Mouse (Mus musculus) adrenal gland, adult 8-10 months (tissue): Measurements from ENCODE around the gene Eif4a2. TPM values are rescaled to one million over a fixed set of nuclear protein-coding genes. Genes with fewer than 3 reads are reported as not detected.
A peak's percentile ranks its signal among the peaks of the same experiment; 100 is the strongest.

ENCODE experiments used
- DNase-seq: peaks from one replicate; pipeline ENCODE4 v3.0.0; 2022
- microRNA-seq, 2 experiments: library from miRNA; unstranded; fragments of <30 nt; microRNA quantifications; one replicate each; pipeline ENCODE4 v1.2.0; 2022
- total RNA-seq, 4 experiments: library from RNA; stranded (reverse); gene quantifications; 2 replicates each; pipeline ENCODE4 v1.2.4; 2022

The Eif4a2 gene
- total RNA-seq, 4 experiments from 2014 or later: 551 to 775 (median 679) TPM

DNA sequence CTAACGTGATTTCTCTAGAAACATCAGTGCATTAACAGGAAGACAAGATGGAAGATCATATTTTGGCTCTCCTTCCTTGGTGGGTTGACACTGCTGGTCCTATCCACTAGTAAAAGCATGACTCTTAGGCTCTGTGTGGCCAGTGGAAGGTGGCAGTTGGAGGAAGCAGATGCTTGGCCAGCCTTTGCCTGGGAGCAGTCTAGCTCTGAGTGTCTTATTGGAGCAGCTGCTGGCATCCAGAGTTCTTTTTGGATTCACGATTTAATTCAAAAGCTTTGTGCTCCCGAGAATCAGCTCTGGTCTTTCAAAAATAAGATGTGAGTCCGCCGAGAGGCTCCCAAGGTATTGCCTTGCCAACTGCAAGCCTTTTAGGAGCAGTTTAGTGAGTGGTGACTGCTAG is 38.0 kb downstream of the Eif4a2 start:
- DNase-seq: no peak

DNA sequence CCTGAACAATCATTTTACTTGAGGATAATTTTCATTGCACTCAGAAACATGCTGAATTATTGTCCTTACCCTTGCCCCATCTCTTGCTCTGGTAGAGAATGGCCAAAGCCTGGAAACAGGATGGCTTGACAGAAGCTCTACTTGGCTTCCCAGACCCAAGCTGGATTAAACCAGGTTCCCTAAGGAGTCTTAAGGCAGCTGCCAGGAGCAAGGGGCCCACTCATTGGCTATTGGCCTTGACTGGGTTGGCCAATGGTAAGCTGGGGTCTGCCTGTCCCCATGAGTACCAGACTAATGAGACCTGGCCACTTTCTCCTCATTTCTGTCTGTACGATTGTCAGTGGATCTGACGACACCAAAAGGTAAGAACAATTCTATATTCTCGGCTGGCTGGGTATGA is 39.0 kb downstream of the Eif4a2 start, which contains the start of gene Adipoq:
Gene Adipoq (plus strand): TSS at position 257 of the 400 bp plus-strand sequence.
- DNase-seq: no peak

DNA sequence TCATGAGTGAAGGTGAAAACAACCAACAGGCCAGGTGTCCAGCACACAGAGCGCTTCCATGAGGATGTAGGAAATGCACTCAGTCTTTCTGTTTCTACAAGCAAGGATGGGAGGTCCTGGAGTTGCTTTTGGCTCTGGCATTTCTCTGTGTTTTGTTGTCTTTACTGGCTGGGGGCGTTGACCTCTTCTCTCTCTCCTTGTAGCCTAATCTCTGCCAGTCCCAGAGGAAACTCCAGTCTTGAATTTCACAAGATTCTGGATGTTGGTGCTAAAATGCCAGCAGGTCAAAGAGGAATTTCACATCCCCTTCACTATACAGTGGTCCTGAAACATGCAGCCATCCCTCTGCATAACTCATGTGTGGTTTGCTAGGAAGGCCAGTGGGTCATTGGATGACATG is 41.7 kb downstream of the Eif4a2 start:
- no peak for DNase-seq

DNA sequence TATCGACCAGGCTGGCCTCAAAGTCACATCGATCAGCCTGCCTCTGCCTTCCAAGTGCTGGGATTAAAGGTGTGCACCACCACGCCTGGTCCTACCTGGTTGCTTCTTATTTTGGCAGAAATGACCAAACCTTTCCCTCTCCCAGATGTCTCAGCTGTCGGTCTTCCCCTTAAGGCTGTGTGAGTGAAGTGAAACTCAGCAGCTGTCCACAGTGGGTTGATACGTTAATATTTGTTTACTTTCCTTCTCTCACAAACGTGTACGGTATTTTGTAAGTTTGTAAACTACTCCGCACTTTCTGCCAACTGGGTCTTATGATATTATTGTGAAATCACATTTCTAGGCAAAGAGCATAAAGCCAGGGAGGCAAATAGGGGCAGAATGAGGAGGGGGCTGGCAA is 42.2 kb downstream of the Eif4a2 start:
- no peak for DNase-seq

DNA sequence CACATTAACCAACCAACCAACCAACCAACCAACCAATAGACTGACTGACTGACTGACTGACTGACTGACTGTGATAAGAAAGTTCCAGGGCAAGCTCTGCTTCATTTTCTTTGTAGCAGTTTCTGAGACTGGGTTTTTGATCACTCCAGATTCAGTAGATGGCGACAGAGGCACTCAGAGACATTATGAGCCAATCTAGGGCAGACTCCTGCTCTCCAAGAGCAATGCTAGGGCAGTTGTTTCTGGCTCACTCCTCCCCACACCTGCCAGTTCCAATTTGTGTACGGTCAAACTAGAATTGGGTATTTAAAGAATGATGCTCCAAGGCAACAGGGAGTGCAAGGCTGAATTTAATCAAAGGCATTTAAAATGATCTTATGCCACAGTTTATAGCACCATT is 44.2 kb downstream of the Eif4a2 start:
- peak; percentile 48 for DNase-seq

DNA sequence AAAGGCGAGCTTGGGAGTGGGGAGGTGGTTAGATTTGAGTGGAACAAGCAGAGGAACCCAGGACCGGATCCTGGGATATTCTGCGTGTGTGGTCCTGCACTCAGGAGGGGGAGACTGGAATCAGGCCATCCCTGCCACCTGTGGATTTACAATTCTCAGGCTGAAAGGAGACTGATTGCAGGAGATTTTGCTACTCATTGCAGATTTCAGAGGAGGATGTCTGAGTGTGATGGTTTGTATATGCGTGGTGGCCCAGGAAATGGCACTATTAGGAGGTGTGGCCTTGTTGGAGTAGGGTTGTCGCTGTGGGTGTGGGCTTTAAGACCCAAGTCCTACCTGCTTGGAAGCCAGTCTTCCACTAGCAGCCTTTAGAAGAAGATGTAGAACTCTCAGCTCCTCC is 47.0 kb downstream of the Eif4a2 start:
- no peak for DNase-seq

DNA sequence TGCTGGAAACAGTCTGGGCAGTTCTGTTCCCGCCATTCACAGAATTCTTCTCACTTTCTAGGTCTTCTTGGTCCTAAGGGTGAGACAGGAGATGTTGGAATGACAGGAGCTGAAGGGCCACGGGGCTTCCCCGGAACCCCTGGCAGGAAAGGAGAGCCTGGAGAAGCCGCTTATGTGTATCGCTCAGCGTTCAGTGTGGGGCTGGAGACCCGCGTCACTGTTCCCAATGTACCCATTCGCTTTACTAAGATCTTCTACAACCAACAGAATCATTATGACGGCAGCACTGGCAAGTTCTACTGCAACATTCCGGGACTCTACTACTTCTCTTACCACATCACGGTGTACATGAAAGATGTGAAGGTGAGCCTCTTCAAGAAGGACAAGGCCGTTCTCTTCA is 49.8 kb downstream of the Eif4a2 start:
- DNase-seq: no peak

DNA sequence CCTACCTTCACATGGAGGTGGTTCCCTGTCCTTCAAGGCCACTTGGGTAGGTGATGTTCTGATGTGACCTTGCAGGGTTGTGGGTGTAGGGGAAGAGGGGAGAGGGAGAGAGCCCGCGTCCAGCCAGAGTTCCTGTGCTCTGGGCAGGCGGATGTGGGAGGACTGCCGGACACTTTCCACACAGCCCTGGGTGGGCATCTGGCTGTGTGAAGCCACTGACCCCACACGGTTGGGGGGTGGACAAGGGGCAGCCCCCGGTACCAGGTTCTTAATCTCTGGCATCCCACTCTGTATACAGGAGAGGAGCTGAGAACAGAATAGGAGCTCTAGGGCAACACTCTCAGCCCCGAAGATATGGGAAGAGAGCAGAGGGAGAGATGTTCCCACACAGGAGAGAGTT is 51.0 kb downstream of the Eif4a2 start:
- DNase-seq: no peak

DNA sequence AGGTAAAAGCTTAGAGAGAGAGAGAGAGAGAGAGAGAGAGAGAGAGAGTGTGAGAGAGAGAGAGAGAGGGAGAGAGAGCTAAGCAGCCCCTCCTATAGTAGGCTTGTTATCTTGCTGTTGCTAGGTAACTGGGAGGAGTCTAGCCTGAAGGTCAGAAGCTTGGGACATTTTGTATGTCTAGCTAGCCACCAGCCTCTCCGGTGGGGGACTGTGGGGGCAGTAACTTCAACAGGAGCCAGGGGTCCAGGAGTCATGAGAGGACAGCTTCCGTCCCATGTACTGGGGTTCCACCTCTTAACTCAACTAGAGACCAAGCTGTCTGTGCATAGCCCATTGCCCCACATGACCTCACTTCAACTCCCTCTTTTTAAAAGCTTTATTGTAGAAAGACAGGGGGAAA is 51.7 kb downstream of the Eif4a2 start:
- no peak for DNase-seq

DNA sequence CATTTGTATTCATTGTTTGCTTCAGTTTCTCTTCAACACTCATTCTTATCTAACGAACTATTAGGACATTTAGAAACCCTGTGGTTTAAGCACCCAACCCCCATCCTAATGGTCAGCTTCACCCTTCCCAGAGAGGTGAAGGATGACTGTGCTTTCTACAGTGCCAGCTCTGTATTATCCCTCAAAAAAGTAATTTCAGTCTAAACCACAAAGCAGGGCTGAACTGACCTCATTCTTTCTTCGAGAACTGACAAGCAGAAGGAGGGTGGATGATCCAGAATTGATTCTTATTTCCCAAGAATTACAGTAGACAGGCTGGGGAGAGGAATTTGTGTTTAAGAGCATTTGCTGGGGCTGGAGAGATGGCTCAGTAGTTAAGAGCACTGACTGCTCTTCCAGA is 52.5 kb downstream of the Eif4a2 start:
- no peak for DNase-seq

DNA sequence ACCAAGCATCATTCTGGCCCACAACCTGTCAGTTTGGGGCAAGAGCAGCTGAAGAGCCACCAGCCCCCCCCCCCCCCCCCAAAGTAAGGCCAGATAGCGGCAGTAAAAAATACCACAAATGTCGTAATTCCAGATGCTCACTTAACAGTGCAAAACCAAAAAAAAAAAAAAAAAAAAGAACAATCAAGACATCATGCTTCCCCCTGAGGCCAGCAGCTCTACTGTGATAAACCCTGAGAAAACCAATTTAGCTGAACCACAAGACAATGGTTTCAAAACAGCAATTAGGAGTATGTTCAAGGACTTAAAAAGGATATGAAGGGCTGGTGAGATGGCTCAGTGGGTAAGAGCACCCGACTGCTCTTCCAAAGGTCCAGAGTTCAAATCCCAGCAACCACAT is 54.9 kb downstream of the Eif4a2 start:
- DNase-seq: no peak

Small RNA genes within 50 kb of the gene (microRNA-seq; reads per million reads assigned to microRNA genes)
- gene Gm49346: 3.2 to 3.3 reads per million in 2 experiments

Other genes with a start within 250 kb of the Eif4a2 start
- 10 to 100 TPM; 19.2 to 26.1 (median 23.1) TPM for gene Tbccd1, start 249.8 kb upstream of the Eif4a2 start, total RNA-seq
- gene Dnajb11, start 249.6 kb upstream of the Eif4a2 start, total RNA-seq: 10 to 100 TPM; 55.9 to 75.2 (median 64.1) TPM
- gene Ahsg, start 216.2 kb upstream of the Eif4a2 start, total RNA-seq: 1 to 10 TPM; 6.1 to 8.4 (median 7.2) TPM
- 10 to 100 TPM in 2 of 4 experiments, 1 to 10 TPM in 2; 2.4 to 25.4 (median 6.9) TPM for gene Fetub, start 189.1 kb upstream of the Eif4a2 start, total RNA-seq
- under 1 TPM in 2 of 4 experiments, not detected in 2; 0.20 to 0.46 TPM for gene Hrg, start 156.4 kb upstream of the Eif4a2 start, total RNA-seq
- 1 to 10 TPM; 3.6 to 5.7 (median 4.7) TPM for gene Kng2, start 78.0 kb upstream of the Eif4a2 start, total RNA-seq
- gene Kng1, start 49.6 kb upstream of the Eif4a2 start, total RNA-seq: 1 to 10 TPM in 1 of 4 experiments, under 1 TPM in 3; 0.18 to 1.0 (median 0.52) TPM
- gene Rfc4, start 20.3 kb downstream of the Eif4a2 start, total RNA-seq: 10 to 100 TPM in 1 of 4 experiments, 1 to 10 TPM in 3; 7.1 to 10.8 (median 9.2) TPM
- 100 to 1,000 TPM; 199 to 471 (median 253) TPM for gene Adipoq, start 39.1 kb downstream of the Eif4a2 start, total RNA-seq
- gene St6gal1, start 117.3 kb downstream of the Eif4a2 start, total RNA-seq: 10 to 100 TPM; 36.7 to 55.6 (median 44.3) TPM